Mouse (Mus musculus): ENCODE results near the gene Spdef.

DNA sequence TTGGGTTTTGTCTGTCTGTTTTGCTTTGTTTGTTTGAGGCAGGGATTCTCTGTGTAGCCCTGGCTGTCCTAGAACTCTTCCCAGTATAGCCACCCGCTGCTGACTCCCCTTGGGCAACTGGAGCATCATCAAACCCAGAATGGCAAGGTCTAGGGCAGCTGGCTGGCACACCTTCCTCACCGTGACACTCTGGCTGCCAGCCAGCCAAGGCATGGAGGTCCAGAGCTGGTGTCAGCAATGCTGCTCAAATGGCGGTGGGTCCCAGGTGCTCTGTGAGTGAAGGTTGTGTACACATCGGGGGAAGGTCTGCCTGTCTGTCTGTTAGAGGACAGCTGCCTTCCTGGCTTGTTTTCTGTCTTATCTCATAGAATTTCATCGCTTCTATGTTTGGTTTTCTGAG, 3.4 kb upstream of the Spdef start:
- TF ChIP-seq CTCF (IDR thresholded peaks at IDR 0.05; ENCODE audit: low read depth) (no peak), EP300 (optimal IDR thresholded peaks at IDR 0.05) (no peak)

Measured in stomach, postnatal 0 days (tissue).